Mouse (Mus musculus) heart, embryonic 14.5 days (tissue): ENCODE results near the gene Nr0b2. TPM values are rescaled to one million over a fixed set of nuclear protein-coding genes. Genes with fewer than 3 reads are reported as not detected.

Experiments
- ATAC-seq: fragments of 200-750 bp; cut with Nextera tagmentation; 2 replicates; pipeline ENCODE4 v1.8.0; 2017; ENCODE audit warnings: low read depth, moderate TSS enrichment; ENCODE audit not compliant: insufficient number of reproducible peaks, insufficient read depth, low FRiP score
- H3K27ac ChIP-seq, 2 experiments: fragments of 200-500 bp in 1 of 2; fragments of 300-500 bp in 1 of 2; sonication (generic) in 1 of 2; replicated peaks in 1 of 2; 2 replicates each; pipeline ENCODE4 v1.5.1; 2012 to 2014; ENCODE audit warnings: low read depth in 2 of 2, low read length in 2 of 2, control low read depth in 1 of 2, mild to moderate bottlenecking in 1 of 2, mixed read lengths in 1 of 2; ENCODE audit not compliant: control insufficient read depth in 1 of 2, insufficient read depth in 1 of 2
- H3K27me3 ChIP-seq: fragments of 300-500 bp; sonication (generic); 2 replicates; pipeline ENCODE4 v1.6.1; 2014; ENCODE audit warnings: mild to moderate bottlenecking, low read length, control low read depth; ENCODE audit not compliant: control insufficient read depth, insufficient read depth
- H3K36me3 ChIP-seq: fragments of 300-500 bp; sonication (generic); 2 replicates; pipeline ENCODE4 v1.6.1; 2014; ENCODE audit warnings: mild to moderate bottlenecking, control low read depth, low read length, mixed read lengths; ENCODE audit not compliant: control insufficient read depth, insufficient read depth
- H3K4me1 ChIP-seq, 2 experiments: fragments of 200-500 bp in 1 of 2; fragments of 300-500 bp in 1 of 2; sonication (generic) in 1 of 2; 2 replicates each; pipeline ENCODE4 v1.6.1; 2012 to 2014; ENCODE audit warnings: low read length in 2 of 2, control low read depth in 1 of 2, mixed read lengths in 1 of 2; ENCODE audit not compliant: control insufficient read depth in 2 of 2, insufficient read depth in 2 of 2
- H3K4me2 ChIP-seq: fragments of 300-500 bp; sonication (generic); 2 replicates; pipeline ENCODE4 v1.6.1; 2014; ENCODE audit warnings: mild to moderate bottlenecking, low read length
- H3K4me3 ChIP-seq, 2 experiments: fragments of 200-500 bp in 1 of 2; fragments of 300-500 bp in 1 of 2; sonication (generic) in 1 of 2; 2 replicates each; pipeline ENCODE4 v1.5.1; 2012 to 2014; ENCODE audit warnings: low read length in 2 of 2, mild to moderate bottlenecking in 2 of 2, control low read depth in 1 of 2, low read depth in 1 of 2, moderate library complexity in 1 of 2; ENCODE audit not compliant: control insufficient read depth in 1 of 2, insufficient read depth in 1 of 2
- H3K9ac ChIP-seq: fragments of 300-500 bp; sonication (generic); 2 replicates; pipeline ENCODE4 v1.6.1; 2014; ENCODE audit warnings: mild to moderate bottlenecking, low read length
- H3K9me3 ChIP-seq: fragments of 300-500 bp; sonication (generic); 2 replicates; pipeline ENCODE4 v1.6.1; 2016; ENCODE audit warnings: low read length, control low read depth; ENCODE audit not compliant: control insufficient read depth
- WGBS: fragments of 180-500 bp; shearing (Covaris S2); extraction: QIAGEN DNeasy Blood & Tissue Kit; methylation state at CpG from one replicate; pipeline ENCODE4 v1.1.7; 2014; 5-methylcytosine and 5-hydroxymethylcytosine counted together
- polyA plus RNA-seq: library from polyadenylated mRNA; unstranded; fragments of >200 nt; fragmentation: Nextera tagmentation; extraction: Ambion mirVana; gene quantifications from 2 replicates; pipeline ENCODE4 v1.2.1, GENCODE M21; 2014

The Nr0b2 gene
- polyA plus RNA-seq, 1 experiment from 2014 or later = 15.8 TPM

GRCm38 (mm10) chr4:133599571-133600073 is 46.4 kb downstream of the Nr0b2 start:
- Histone ChIP-seq H3K9me3 (no peaks in the 10 kb centered on the region), H3K27me3 (peaks cover 35% of the 10 kb centered on the region), H3K4me2 (peak overlapping the region; percentile 95), H3K4me3 (peak overlapping the region; percentile 54 to 62), H3K9ac (peak overlapping the region; percentile 76), H3K27ac (no peak overlapping the region), H3K4me1 (peaks cover 8 to 11% of the 10 kb centered on the region in 2 experiments; a peak in 3 of 4 replicates), H3K36me3 (peaks cover 10% of the 10 kb centered on the region; the same call in 1 of the 2 replicates)
- peak; percentile 88 for ATAC-seq
- under 1% methylated on average over 46 of the region's 50 CpGs for WGBS

GRCm38 (mm10) chr4:133600306-133600705 is 47.1 kb downstream of the Nr0b2 start:
- H3K27me3 ChIP-seq = peaks cover 35% of the 10 kb centered on the region
- peak overlapping the region; percentile 95 for H3K4me2 ChIP-seq
- peaks cover 14% of the 10 kb centered on the region; the same call in 1 of the 2 replicates for H3K36me3 ChIP-seq
- peak overlapping the region; percentile 61; the same call in 1 of the 2 replicates for H3K9ac ChIP-seq
- H3K9me3 ChIP-seq = no peaks in the 10 kb centered on the region
- H3K27ac ChIP-seq = no peak overlapping the region
- H3K4me3 ChIP-seq = peak overlapping the region; percentile 54 to 62; a peak in 3 of 4 replicates
- 17% methylated on average over 9 of the region's 9 CpGs for WGBS
- peaks cover 8 to 11% of the 10 kb centered on the region in 2 experiments; a peak in 3 of 4 replicates for H3K4me1 ChIP-seq
- no peak for ATAC-seq

- peaks cover 8 to 11% of the 10 kb centered on the region in 2 experiments; a peak in 3 of 4 replicates for H3K4me1 ChIP-seq
- H3K4me2 ChIP-seq = peak within 1 kb of the TSS; percentile 60
- no peaks in the 10 kb centered on the region for H3K9me3 ChIP-seq
- peaks cover 26% of the 10 kb centered on the region for H3K36me3 ChIP-seq
- peak within 1 kb of the TSS; percentile 8; the same call in 1 of the 2 replicates for H3K9ac ChIP-seq
- 3% methylated on average over 16 of the region's 16 CpGs for WGBS
- ATAC-seq = no peak
- H3K4me3 ChIP-seq = peak within 1 kb of the TSS; percentile 23 to 26
- H3K27ac ChIP-seq = no peak within 1 kb of the TSS
- peaks cover 35% of the 10 kb centered on the region for H3K27me3 ChIP-seq
Observed at GRCm38 (mm10) chr4:133601721-133602218, 48.6 kb downstream of the Nr0b2 start, which contains the start of gene Sfn. Gene Sfn, minus strand, starts transcription at chr4:133602168.

- ATAC-seq = no peak
- peaks cover 29% of the 10 kb centered on the region for H3K36me3 ChIP-seq
- peaks cover 8 to 11% of the 10 kb centered on the region in 2 experiments; a peak in 3 of 4 replicates for H3K4me1 ChIP-seq
- 88% methylated on average over 5 of the region's 5 CpGs for WGBS
- H3K4me3 ChIP-seq = no peak overlapping the region
- no peaks in the 10 kb centered on the region for H3K9me3 ChIP-seq
- H3K4me2 ChIP-seq = no peak overlapping the region
- no peak overlapping the region for H3K9ac ChIP-seq
- no peak overlapping the region for H3K27ac ChIP-seq
- H3K27me3 ChIP-seq = peaks cover 35% of the 10 kb centered on the region
Observed at GRCm38 (mm10) chr4:133603056-133603455, 49.9 kb downstream of the Nr0b2 start.

- 79% methylated on average over 7 of the region's 7 CpGs for WGBS
- H3K27ac ChIP-seq = no peak overlapping the region
- H3K36me3 ChIP-seq = peaks cover 37% of the 10 kb centered on the region
- no peaks in the 10 kb centered on the region for H3K9me3 ChIP-seq
- H3K4me3 ChIP-seq = no peak overlapping the region
- ATAC-seq = no peak
- peaks cover 6 to 9% of the 10 kb centered on the region in 2 experiments; a peak in 3 of 4 replicates for H3K4me1 ChIP-seq
- peaks cover 26% of the 10 kb centered on the region for H3K27me3 ChIP-seq
- H3K9ac ChIP-seq = no peak overlapping the region
- no peak overlapping the region for H3K4me2 ChIP-seq
Observed at GRCm38 (mm10) chr4:133604175-133604574, 51.0 kb downstream of the Nr0b2 start.

GRCm38 (mm10) chr4:133604856-133605255 is 51.7 kb downstream of the Nr0b2 start:
- Histone ChIP-seq H3K4me1 (peaks cover 4 to 8% of the 10 kb centered on the region in 2 experiments; a peak in 2 of 4 replicates), H3K27me3 (peaks cover 24% of the 10 kb centered on the region), H3K4me2 (no peak overlapping the region), H3K9me3 (no peaks in the 10 kb centered on the region), H3K27ac (no peak overlapping the region), H3K9ac (no peak overlapping the region), H3K36me3 (peaks cover 37% of the 10 kb centered on the region), H3K4me3 (no peak overlapping the region)
- no peak for ATAC-seq
- 56% methylated on average over 6 of the region's 6 CpGs for WGBS

- WGBS = 57% methylated on average over 9 of the region's 9 CpGs
- no peak for ATAC-seq
- H3K27me3 ChIP-seq = peaks cover 20% of the 10 kb centered on the region
- H3K4me1 ChIP-seq = peaks cover 2 to 4% of the 10 kb centered on the region in 2 experiments; a peak in 2 of 4 replicates
- H3K36me3 ChIP-seq = peaks cover 38% of the 10 kb centered on the region
- H3K4me3 ChIP-seq = no peak overlapping the region
- H3K9ac ChIP-seq = no peak overlapping the region
- no peak overlapping the region for H3K4me2 ChIP-seq
- no peak overlapping the region for H3K27ac ChIP-seq
- no peaks in the 10 kb centered on the region for H3K9me3 ChIP-seq
Observed at GRCm38 (mm10) chr4:133605330-133605729, 52.2 kb downstream of the Nr0b2 start.
